ENCODE assay signal across 8 mouse cellular contexts in genomic region chr11:3288521-3289301, GRCm38 (mm10). TPM values are rescaled to one million over a fixed set of nuclear protein-coding genes. Genes with fewer than 3 reads are reported as not detected.
DNase-seq lines count a peak whose midpoint lies in the region; ATAC-seq and TF ChIP-seq lines count a peak whose summit lies in the region.

Patz1 (plus strand) TSS chr11:3288874.

- TF ChIP-seq CTCF in thymus, adult 2 months (IDR thresholded peaks at IDR 0.05; ENCODE audit: borderline replicate concordance, control insufficient read depth, extremely low read depth, insufficient read depth, low read length, poor library complexity), result no peak
- TF ChIP-seq CTCF in hindbrain, postnatal 0 days (IDR thresholded peaks at IDR 0.05; ENCODE audit: low read depth), result peak; percentile 15; the same call in 1 of the 2 replicates

- peak; percentile 40 for DNase-seq in thymus, adult 2 months
- no peak for DNase-seq in thymus, adult 18-20 months
- peak; percentile 57 to 67 for DNase-seq in cerebellum, postnatal 36 days
- DNase-seq in gastrocnemius, postnatal 10 days, result peak; percentile 49
- DNase-seq in hindbrain, postnatal 0 days (ENCODE audit: low spot score), result peak; percentile 72
- DNase-seq in left cerebral cortex, adult 18-20 months (ENCODE audit: low spot score in 2 of 2), result peak; percentile 24 to 50
- peak; percentile 60 for DNase-seq in lung, postnatal 36 days
- peak; percentile 39 for DNase-seq in right cerebral cortex, adult 18-20 months

- TF ChIP-seq POLR2A in thymus, adult 2 months (IDR thresholded peaks at IDR 0.05; ENCODE audit: control insufficient read depth, extremely low read depth, insufficient read depth, low read length, poor library complexity), result no peak

- ATAC-seq in hindbrain, postnatal 0 days, result peak; percentile 52

- H3K9ac ChIP-seq in hindbrain, postnatal 0 days (replicated peaks; ENCODE audit: low read length), result peak within 1 kb of the TSS; percentile 94

- peak within 1 kb of the TSS; percentile 89 for H3K27ac ChIP-seq in thymus, adult 2 months (ENCODE audit: control insufficient read depth, insufficient read depth, low read length)
- peak within 1 kb of the TSS; percentile 100 for H3K27ac ChIP-seq in hindbrain, postnatal 0 days

- no peaks in the 10 kb centered on the region for H3K9me3 ChIP-seq in hindbrain, postnatal 0 days (ENCODE audit: low read length)

- 1% methylated on average over 41 of the region's 41 CpGs for WGBS in thymus, adult 2 months
- WGBS in hindbrain, postnatal 0 days, result under 1% methylated on average over 41 of the region's 41 CpGs

- no peaks in the 10 kb centered on the region for H3K27me3 ChIP-seq in thymus, adult 2 months (ENCODE audit: control insufficient read depth, insufficient read depth, low read length)
- no peaks in the 10 kb centered on the region for H3K27me3 ChIP-seq in hindbrain, postnatal 0 days (ENCODE audit: insufficient read depth, low read length)

- peak within 1 kb of the TSS; percentile 98 for H3K4me2 ChIP-seq in hindbrain, postnatal 0 days (ENCODE audit: low read depth, low read length)

- peak within 1 kb of the TSS; percentile 71 for H3K4me3 ChIP-seq in thymus, adult 2 months (ENCODE audit: control insufficient read depth, insufficient read depth, low read length)
- peak within 1 kb of the TSS; percentile 74 for H3K4me3 ChIP-seq in hindbrain, postnatal 0 days (ENCODE audit: low read length)

- no peaks in the 10 kb centered on the region for H3K36me3 ChIP-seq in thymus, adult 2 months (ENCODE audit: control insufficient read depth, insufficient read depth, low read length)
- H3K36me3 ChIP-seq in hindbrain, postnatal 0 days (ENCODE audit: insufficient read depth, low read length), result peaks cover 3% of the 10 kb centered on the region; the same call in 1 of the 2 replicates

- peaks cover 14% of the 10 kb centered on the region for H3K4me1 ChIP-seq in thymus, adult 2 months (replicated peaks; ENCODE audit: control insufficient read depth, insufficient read depth, low read length)
- peaks cover 25% of the 10 kb centered on the region; the same call in 1 of the 2 replicates for H3K4me1 ChIP-seq in hindbrain, postnatal 0 days (ENCODE audit: insufficient read depth, low read length)

RNA-seq across cellular contexts. Expression of gene Patz1, which starts in this region (rescaled TPM):
- polyA plus RNA-seq in thymus, adult 2 months (2012; rRNA removed), result 216 and 243 TPM in 2 replicates
- 10 to 100 TPM; 19.5 to 21.0 TPM for total RNA-seq in gastrocnemius, postnatal 10 days (2021)
- total RNA-seq in hindbrain, postnatal 0 days (2014; rRNA removed), result 89.6 and 97.1 TPM in 2 replicates
- polyA plus RNA-seq in hindbrain, postnatal 0 days (2015; fragmentation: Nextera tagmentation; extraction: Ambion mirVana), result 38.8 and 40.4 TPM in 2 replicates
- total RNA-seq in left cerebral cortex, adult 18-20 months (2021), result 10 to 100 TPM; 46.7 to 47.6 TPM

Comparison
In these comparisons a context has a peak if more than half of its experiments do, and no peak if none do; other contexts are left out.
1. DNase-seq: peak in thymus, adult 2 months (single experiment), cerebellum, postnatal 36 days (2 of 2), gastrocnemius, postnatal 10 days (single experiment), hindbrain, postnatal 0 days (single experiment), left cerebral cortex, adult 18-20 months (2 of 2), lung, postnatal 36 days (single experiment) and right cerebral cortex, adult 18-20 months (single experiment); none in thymus, adult 18-20 months (0 of 2).